Mouse (Mus musculus): ENCODE data around the gene Klrb1c. TPM values are rescaled to one million over a fixed set of nuclear protein-coding genes. Genes with fewer than 3 reads are reported as not detected.

Gene Klrb1c
- 0.16 TPM in 1 of 2 replicates, not detected in the other for total RNA-seq (2023)

GRCm38 (mm10) chr6:128789115-128789514 is at the start of gene Klrb1c:
Gene Klrb1c (minus strand): TSS chr6:128789215.

DNA sequence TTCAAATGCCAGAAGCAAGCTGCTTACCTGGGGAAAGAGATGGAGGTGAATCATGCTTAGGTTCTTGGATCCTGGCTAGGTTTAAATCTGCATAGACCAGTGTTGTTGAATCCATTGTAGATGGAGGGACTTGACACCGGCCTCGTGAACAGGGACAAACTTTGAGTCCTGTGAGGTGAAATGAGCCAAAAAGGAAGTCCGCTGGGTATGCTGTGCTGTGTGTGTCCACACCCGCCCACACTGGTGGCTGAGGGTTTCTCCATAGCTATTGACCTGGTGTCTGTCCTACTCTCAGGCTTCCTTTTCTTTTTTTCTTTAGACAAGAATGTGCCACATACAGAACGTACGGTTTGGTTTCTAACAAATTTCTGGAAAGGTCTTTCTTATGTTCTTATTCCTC is 37.1 kb upstream of the Klrb1c start, which contains the start of the genes Gm44511 and Klrb1b:
Gm44511 (minus strand) TSS at position 184 of the 400 bp plus-strand sequence.
Klrb1b (minus strand) TSS at position 200 of the 400 bp plus-strand sequence.

Other genes starting within 250 kb of the Klrb1c start
- not detected in 2 replicates for gene A2ml1, start 207.6 kb downstream of the Klrb1c start, total RNA-seq (2023)
- not detected in 2 replicates for gene Klrb1a, start 165.7 kb downstream of the Klrb1c start, total RNA-seq (2023)
- not detected in 2 replicates for gene Clec2h, start 126.8 kb downstream of the Klrb1c start, total RNA-seq (2023)
- gene Klrb1, start 66.2 kb downstream of the Klrb1c start, total RNA-seq (2023), result not detected in 2 replicates
- not detected in 2 replicates for gene Gm44511, start 37.1 kb upstream of the Klrb1c start, total RNA-seq (2023)
- gene Klrb1b, start 37.1 kb upstream of the Klrb1c start, total RNA-seq (2023), result not detected in 2 replicates
- gene Clec2i, start 98.4 kb upstream of the Klrb1c start, total RNA-seq (2023), result 6.1 and 6.5 TPM in 2 replicates
- gene BC035044, start 101.9 kb upstream of the Klrb1c start, total RNA-seq (2023), result 20.0 and 27.4 TPM in 2 replicates
- gene Clec2g, start 145.2 kb upstream of the Klrb1c start, total RNA-seq (2023), result 1.4 and 2.7 TPM in 2 replicates